Mouse (Mus musculus): ENCODE results near the gene 2210011C24Rik. TPM values are rescaled to one million over a fixed set of nuclear protein-coding genes. Genes with fewer than 3 reads are reported as not detected.
A peak's percentile ranks its signal among the peaks of the same experiment; 100 is the strongest.

Gene 2210011C24Rik
- polyA plus RNA-seq, 1 experiment from 2014 or later, result not detected

- Histone ChIP-seq H3K36me3 (peaks cover 22% of the 10 kb centered on the region), H3K9me3 (replicated peaks) (no peaks in the 10 kb centered on the region), H3K27me3 (no peaks in the 10 kb centered on the region), H3K4me2 (replicated peaks) (no peak overlapping the region), H3K4me1 (peaks cover 21% of the 10 kb centered on the region), H3K9ac (no peak overlapping the region), H3K27ac (no peak overlapping the region), H3K4me3 (no peak overlapping the region)
- WGBS, result 93% methylated on average over 4 of the region's 4 CpGs
- no peak for ATAC-seq (ENCODE audit: low FRiP score)
These were observed 40.9 kb downstream of the 2210011C24Rik start for GRCm38 (mm10) chr8:83971121-83971520.

- Histone ChIP-seq H3K36me3 (peaks cover 22% of the 10 kb centered on the region), H3K9me3 (replicated peaks) (no peaks in the 10 kb centered on the region), H3K9ac (no peak overlapping the region), H3K4me2 (replicated peaks) (no peak overlapping the region), H3K4me3 (no peak overlapping the region), H3K27me3 (no peaks in the 10 kb centered on the region), H3K4me1 (peaks cover 6% of the 10 kb centered on the region), H3K27ac (no peak overlapping the region)
- 97% methylated on average over 7 of the region's 7 CpGs for WGBS
- no peak for ATAC-seq (ENCODE audit: low FRiP score)
These were observed 44.3 kb downstream of the 2210011C24Rik start for GRCm38 (mm10) chr8:83967701-83968100.

- Histone ChIP-seq H3K9ac (no peak overlapping the region), H3K9me3 (replicated peaks) (no peaks in the 10 kb centered on the region), H3K27me3 (no peaks in the 10 kb centered on the region), H3K4me2 (replicated peaks) (no peak overlapping the region), H3K36me3 (peaks cover 21% of the 10 kb centered on the region), H3K4me3 (no peak overlapping the region), H3K27ac (no peak overlapping the region), H3K4me1 (no peaks in the 10 kb centered on the region)
- no peak for ATAC-seq (ENCODE audit: low FRiP score)
- WGBS, result 93% methylated on average over 5 of the region's 5 CpGs
These were observed 47.8 kb downstream of the 2210011C24Rik start for GRCm38 (mm10) chr8:83964015-83964765.

MicroRNA genes within 50 kb of the gene (microRNA counts, 519-probe panel; counts per million panel counts)
- 470 counts per million, percentile 58 among the panel's probes with 10 or more counts for microRNA mmu-miR-1199

Small RNA genes within 50 kb of the gene (microRNA-seq; reads per million reads assigned to microRNA genes)
- gene Mir1199, result not detected
- 2.7 reads per million, percentile 2 among the genes with 10 or more reads in this experiment for gene Mir8111

Other genes with a start within 250 kb of the 2210011C24Rik start
- gene Adgrl1, start 112.1 kb downstream of the 2210011C24Rik start, polyA plus RNA-seq (2016; fragmentation: Nextera tagmentation; extraction: Ambion mirVana), result 38.7 and 41.5 TPM in 2 replicates
- 1.0 and 1.1 TPM in 2 replicates for gene Gm10644, start 57.0 kb downstream of the 2210011C24Rik start, polyA plus RNA-seq (2016; fragmentation: Nextera tagmentation; extraction: Ambion mirVana)
- gene Asf1b, start 56.7 kb downstream of the 2210011C24Rik start, polyA plus RNA-seq (2016; fragmentation: Nextera tagmentation; extraction: Ambion mirVana), result 37.6 and 40.9 TPM in 2 replicates
- gene Prkaca, start 39.2 kb downstream of the 2210011C24Rik start, polyA plus RNA-seq (2016; fragmentation: Nextera tagmentation; extraction: Ambion mirVana), result 201 and 213 TPM in 2 replicates
- 8.5 and 9.8 TPM in 2 replicates for gene Samd1, start 14.5 kb downstream of the 2210011C24Rik start, polyA plus RNA-seq (2016; fragmentation: Nextera tagmentation; extraction: Ambion mirVana)
- gene 1700067K01Rik, start 10.7 kb downstream of the 2210011C24Rik start, polyA plus RNA-seq (2016; fragmentation: Nextera tagmentation; extraction: Ambion mirVana), result 0.89 and 1.5 TPM in 2 replicates
- 8.6 and 10.9 TPM in 2 replicates for gene Palm3, start 9.3 kb upstream of the 2210011C24Rik start, polyA plus RNA-seq (2016; fragmentation: Nextera tagmentation; extraction: Ambion mirVana)
- gene Il27ra, start 30.4 kb upstream of the 2210011C24Rik start, polyA plus RNA-seq (2016; fragmentation: Nextera tagmentation; extraction: Ambion mirVana), result 0.14 and 0.33 TPM in 2 replicates
- not detected in 2 replicates for gene Rln3, start 32.8 kb upstream of the 2210011C24Rik start, polyA plus RNA-seq (2016; fragmentation: Nextera tagmentation; extraction: Ambion mirVana)
- 2.1 and 3.0 TPM in 2 replicates for gene Gm10643, start 53.0 kb upstream of the 2210011C24Rik start, polyA plus RNA-seq (2016; fragmentation: Nextera tagmentation; extraction: Ambion mirVana)
- 8.9 and 9.4 TPM in 2 replicates for gene Rfx1, start 54.7 kb upstream of the 2210011C24Rik start, polyA plus RNA-seq (2016; fragmentation: Nextera tagmentation; extraction: Ambion mirVana)
- gene Dcaf15, start 92.6 kb upstream of the 2210011C24Rik start, polyA plus RNA-seq (2016; fragmentation: Nextera tagmentation; extraction: Ambion mirVana), result 16.4 and 19.7 TPM in 2 replicates
- gene Podnl1, start 113.8 kb upstream of the 2210011C24Rik start, polyA plus RNA-seq (2016; fragmentation: Nextera tagmentation; extraction: Ambion mirVana), result 0.39 and 0.50 TPM in 2 replicates
- gene Cc2d1a, start 135.8 kb upstream of the 2210011C24Rik start, polyA plus RNA-seq (2016; fragmentation: Nextera tagmentation; extraction: Ambion mirVana), result 21.6 and 21.7 TPM in 2 replicates
- 1.6 and 1.9 TPM in 2 replicates for gene 4930432K21Rik, start 135.9 kb upstream of the 2210011C24Rik start, polyA plus RNA-seq (2016; fragmentation: Nextera tagmentation; extraction: Ambion mirVana)
- gene Nanos3, start 173.0 kb upstream of the 2210011C24Rik start, polyA plus RNA-seq (2016; fragmentation: Nextera tagmentation; extraction: Ambion mirVana), result 5.8 and 7.2 TPM in 2 replicates
- 57.5 and 59.0 TPM in 2 replicates for gene Zswim4, start 224.9 kb upstream of the 2210011C24Rik start, polyA plus RNA-seq (2016; fragmentation: Nextera tagmentation; extraction: Ambion mirVana)
- 255 and 266 TPM in 2 replicates for gene D8Ertd738e, start 237.5 kb upstream of the 2210011C24Rik start, polyA plus RNA-seq (2016; fragmentation: Nextera tagmentation; extraction: Ambion mirVana)
- 57.3 and 62.9 TPM in 2 replicates for gene Mri1, start 245.2 kb upstream of the 2210011C24Rik start, polyA plus RNA-seq (2016; fragmentation: Nextera tagmentation; extraction: Ambion mirVana)

Measured in hindbrain, embryonic 12.5 days (tissue).